Mouse (Mus musculus) midbrain, postnatal 0 days (tissue): Measurements from ENCODE around the gene Rin2. TPM values are rescaled to one million over a fixed set of nuclear protein-coding genes. Genes with fewer than 3 reads are reported as not detected.

Experiments
- ATAC-seq: fragments of 200-750 bp; cut with Nextera tagmentation; 2 replicates; pipeline ENCODE4 v1.8.0; 2017; ENCODE audit warnings: moderate number of reproducible peaks, mild to moderate bottlenecking, moderate TSS enrichment, moderate library complexity; ENCODE audit not compliant: low FRiP score
- DNase-seq: peaks from one replicate; pipeline ENCODE4 v3.0.0-alpha.2; 2015; ENCODE audit warnings: low spot score
- H3K27ac ChIP-seq: fragments of 300-500 bp; sonication (generic); 2 replicates; pipeline ENCODE4 v1.5.1; 2014; ENCODE audit warnings: low read depth, mild to moderate bottlenecking, low read length, mixed read lengths
- H3K27me3 ChIP-seq: fragments of 300-500 bp; sonication (generic); 2 replicates; pipeline ENCODE4 v1.6.1; 2014; ENCODE audit warnings: low read length, control low read depth, mixed read lengths; ENCODE audit not compliant: insufficient read depth
- H3K36me3 ChIP-seq: fragments of 300-500 bp; sonication (generic); 2 replicates; pipeline ENCODE4 v1.6.1; 2014; ENCODE audit warnings: low read length, control low read depth, mixed read lengths; ENCODE audit not compliant: insufficient read depth
- H3K4me1 ChIP-seq: fragments of 300-500 bp; sonication (generic); 2 replicates; pipeline ENCODE4 v1.6.1; 2014; ENCODE audit warnings: mild to moderate bottlenecking, control low read depth, antibody characterized with exemption, low read length, mixed read lengths; ENCODE audit not compliant: insufficient read depth
- H3K4me2 ChIP-seq: fragments of 300-500 bp; sonication (generic); 2 replicates; pipeline ENCODE4 v1.6.1; 2014; ENCODE audit warnings: low read depth, mild to moderate bottlenecking, low read length, mixed read lengths; ENCODE audit not compliant: poor library complexity, severe bottlenecking
- H3K4me3 ChIP-seq: fragments of 300-500 bp; sonication (generic); 2 replicates; pipeline ENCODE4 v1.5.1; 2014; ENCODE audit warnings: low read depth, mild to moderate bottlenecking, low read length, moderate library complexity
- H3K9ac ChIP-seq: fragments of 300-500 bp; sonication (generic); replicated peaks from 2 replicates; pipeline ENCODE4 v1.6.1; 2014; ENCODE audit warnings: mild to moderate bottlenecking, low read length, moderate library complexity, mixed read lengths; ENCODE audit not compliant: poor library complexity, severe bottlenecking
- H3K9me3 ChIP-seq: fragments of 300-500 bp; sonication (generic); 2 replicates; pipeline ENCODE4 v1.6.1; 2016; ENCODE audit warnings: low read length, control low read depth
- CTCF ChIP-seq: IDR thresholded peaks from 2 replicates; pipeline ENCODE4 v1.5.1; 2016; ENCODE audit warnings: antibody characterized with exemption, mild to moderate bottlenecking
- WGBS: fragments of 180-500 bp; shearing (Covaris S2); extraction: QIAGEN DNeasy Blood & Tissue Kit; methylation state at CpG from one replicate; pipeline ENCODE4 v1.1.7; 2014; 5-methylcytosine and 5-hydroxymethylcytosine counted together
- polyA plus RNA-seq: library from polyadenylated mRNA; unstranded; fragments of >200 nt; fragmentation: Nextera tagmentation; extraction: Ambion mirVana; gene quantifications from 2 replicates; pipeline ENCODE4 v1.2.1, GENCODE M21; 2015
- total RNA-seq: library from RNA; depleted of rRNA; stranded (reverse); fragments of >200 nt; gene quantifications from 2 replicates; pipeline ENCODE4 v1.2.3, GENCODE M21; 2014

Rin2 gene
- total and polyA plus RNA-seq, 2 experiments from 2014 or later = 10.5 to 18.0 TPM

GRCm38 (mm10) chr2:145808667-145809066, 133.7 kb downstream of the Rin2 start:
- Histone ChIP-seq H3K4me1 (no peaks in the 10 kb centered on the region), H3K27me3 (no peaks in the 10 kb centered on the region), H3K9ac (no peak overlapping the region), H3K36me3 (no peaks in the 10 kb centered on the region; the same call in 1 of the 2 replicates), H3K4me2 (no peak overlapping the region), H3K27ac (no peak overlapping the region), H3K9me3 (no peaks in the 10 kb centered on the region), H3K4me3 (no peak overlapping the region)
- ATAC-seq (no peak), DNase-seq (no peak)
- no peak for TF ChIP-seq CTCF
- WGBS = 92% methylated on average over 6 of the region's 6 CpGs

- no peaks in the 10 kb centered on the region for H3K4me1 ChIP-seq
- ATAC-seq = no peak
- no peaks in the 10 kb centered on the region for H3K27me3 ChIP-seq
- DNase-seq = no peak
- 51% methylated on average over 5 of the region's 5 CpGs for WGBS
- H3K4me3 ChIP-seq = no peak overlapping the region
- H3K36me3 ChIP-seq = no peaks in the 10 kb centered on the region
- H3K27ac ChIP-seq = no peak overlapping the region
- no peak overlapping the region for H3K4me2 ChIP-seq
- TF ChIP-seq CTCF = peak; percentile 58
- H3K9me3 ChIP-seq = peaks cover 3% of the 10 kb centered on the region; the same call in 1 of the 2 replicates
- no peak overlapping the region for H3K9ac ChIP-seq
Observed at GRCm38 (mm10) chr2:145810676-145811075, 135.7 kb downstream of the Rin2 start.

- 83% methylated on average over 1 of the region's 1 CpGs for WGBS
- Histone ChIP-seq H3K9me3 (peaks cover 13% of the 10 kb centered on the region; the same call in 1 of the 2 replicates), H3K4me2 (no peak overlapping the region), H3K4me1 (no peaks in the 10 kb centered on the region), H3K27ac (no peak overlapping the region), H3K9ac (no peak overlapping the region), H3K36me3 (no peaks in the 10 kb centered on the region), H3K4me3 (no peak overlapping the region), H3K27me3 (no peaks in the 10 kb centered on the region)
- no peak for TF ChIP-seq CTCF
- ATAC-seq = no peak
- DNase-seq = no peak
Observed at GRCm38 (mm10) chr2:145812818-145813217, 137.8 kb downstream of the Rin2 start.

- Histone ChIP-seq H3K9me3 (peaks cover 13% of the 10 kb centered on the region; the same call in 1 of the 2 replicates), H3K9ac (no peak overlapping the region), H3K27me3 (no peaks in the 10 kb centered on the region), H3K4me1 (no peaks in the 10 kb centered on the region), H3K4me2 (no peak overlapping the region), H3K36me3 (no peaks in the 10 kb centered on the region), H3K27ac (no peak overlapping the region), H3K4me3 (no peak overlapping the region)
- WGBS = 82% methylated on average over 5 of the region's 5 CpGs
- TF ChIP-seq CTCF = no peak
- no peak for ATAC-seq
- no peak for DNase-seq
Observed at GRCm38 (mm10) chr2:145817195-145817594, 142.2 kb downstream of the Rin2 start.

GRCm38 (mm10) chr2:145822013-145822782, 147.2 kb downstream of the Rin2 start:
- H3K4me2 ChIP-seq = no peak overlapping the region
- no peaks in the 10 kb centered on the region for H3K27me3 ChIP-seq
- no peak for ATAC-seq
- H3K9me3 ChIP-seq = no peaks in the 10 kb centered on the region
- no peaks in the 10 kb centered on the region for H3K36me3 ChIP-seq
- no peaks in the 10 kb centered on the region for H3K4me1 ChIP-seq
- no peak for DNase-seq
- 78% methylated on average over 15 of the region's 15 CpGs for WGBS
- TF ChIP-seq CTCF = no peak
- no peak overlapping the region for H3K9ac ChIP-seq
- H3K27ac ChIP-seq = no peak overlapping the region
- no peak overlapping the region for H3K4me3 ChIP-seq

GRCm38 (mm10) chr2:145822783-145823729, 148.0 kb downstream of the Rin2 start:
- ATAC-seq (no peak), DNase-seq (no peak)
- H3K4me2 ChIP-seq = no peak overlapping the region
- no peaks in the 10 kb centered on the region for H3K4me1 ChIP-seq
- no peaks in the 10 kb centered on the region for H3K36me3 ChIP-seq
- H3K9ac ChIP-seq = no peak overlapping the region
- H3K4me3 ChIP-seq = no peak overlapping the region
- H3K27ac ChIP-seq = no peak overlapping the region
- H3K27me3 ChIP-seq = no peaks in the 10 kb centered on the region
- 80% methylated on average over 3 of the region's 3 CpGs for WGBS
- H3K9me3 ChIP-seq = no peaks in the 10 kb centered on the region
- no peak for TF ChIP-seq CTCF
